Mouse (Mus musculus): ENCODE measurements around the gene Nfib.

Nfib gene

GRCm38 (mm10) chr4:82380578-82380977 lies 325.0 kb downstream of the Nfib start:
- no peak for ATAC-seq (ENCODE audit: insufficient number of reproducible peaks, low FRiP score, low TSS enrichment)

DNA sequence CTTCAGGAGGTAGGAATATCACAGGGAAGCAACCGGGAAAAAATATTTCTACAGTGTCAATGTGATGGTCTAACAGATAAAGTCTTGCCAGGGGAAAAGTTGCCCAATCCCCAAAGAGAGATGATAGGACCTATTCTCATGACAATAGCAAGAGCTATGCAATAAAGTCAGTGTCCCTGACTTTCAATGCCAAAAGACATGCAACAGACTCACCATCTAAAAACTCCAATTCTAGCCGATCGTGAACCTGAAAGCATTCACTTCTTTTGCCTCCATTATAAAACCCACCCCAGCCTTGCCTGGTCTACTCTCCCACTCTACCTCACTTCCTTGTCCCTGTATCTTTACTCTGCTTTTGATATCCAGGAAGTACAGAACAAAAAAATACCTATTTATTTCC lies 327.5 kb downstream of the Nfib start:
- no peak for ATAC-seq (ENCODE audit: insufficient number of reproducible peaks, low FRiP score, low TSS enrichment)

DNA sequence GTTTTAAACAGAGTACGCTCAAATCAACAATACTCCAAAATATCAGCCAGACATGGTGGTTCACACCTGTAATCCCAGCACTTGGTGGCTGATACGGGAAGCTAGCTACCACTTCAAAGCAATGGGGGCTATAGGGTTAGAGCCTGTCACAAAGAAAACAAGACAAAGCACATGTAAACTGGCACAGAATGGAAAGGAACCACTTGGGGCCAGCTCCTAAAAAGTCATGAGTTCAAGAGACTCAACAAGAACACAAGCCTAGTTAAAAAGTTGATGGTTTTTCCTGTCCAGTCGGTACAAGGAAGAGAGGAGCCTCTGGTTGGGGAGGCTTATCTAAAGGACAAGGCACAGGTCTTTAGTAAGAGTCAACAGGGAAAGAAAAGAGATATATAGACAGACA lies 327.9 kb downstream of the Nfib start:
- ATAC-seq (ENCODE audit: insufficient number of reproducible peaks, low FRiP score, low TSS enrichment), result no peak

DNA sequence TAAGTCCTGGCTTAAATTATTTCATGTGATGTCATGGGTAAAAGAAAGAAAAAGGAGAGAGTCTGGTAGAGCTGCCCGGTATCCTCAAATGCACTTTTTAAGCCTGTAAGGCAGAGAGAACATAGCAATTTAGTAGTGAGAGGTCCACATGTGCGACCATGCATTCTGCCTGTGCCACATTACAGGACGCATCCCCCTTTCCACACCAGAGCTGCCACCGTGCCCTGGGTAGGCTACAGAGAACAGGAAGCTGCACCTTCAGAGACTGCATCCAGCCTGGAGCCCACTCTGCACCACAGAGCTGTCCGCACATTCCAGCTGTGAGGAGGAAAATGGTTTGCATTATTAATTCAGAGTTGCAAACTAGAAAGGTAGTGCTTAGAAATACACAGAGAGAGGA lies 331.0 kb downstream of the Nfib start:
- ATAC-seq (ENCODE audit: insufficient number of reproducible peaks, low FRiP score, low TSS enrichment), result no peak

DNA sequence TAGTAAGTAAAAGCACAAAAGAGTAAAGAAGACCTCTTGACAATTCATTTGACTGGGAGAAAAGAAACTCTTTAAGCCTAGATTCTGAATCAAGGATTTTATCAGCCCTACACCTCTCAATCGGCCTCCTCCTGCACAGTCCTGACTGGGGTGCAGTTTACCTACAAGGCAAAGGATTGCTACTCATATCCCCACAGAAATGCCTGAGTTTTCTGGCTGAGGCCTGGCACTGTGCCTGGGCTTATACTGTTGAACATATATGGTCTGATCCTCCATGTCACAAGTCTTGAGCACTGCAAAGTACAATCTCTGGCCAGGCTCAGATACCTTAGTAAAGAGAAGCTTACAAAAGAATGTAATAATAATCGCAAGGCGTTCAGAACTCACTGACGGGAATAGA lies 333.3 kb downstream of the Nfib start:
- ATAC-seq (ENCODE audit: insufficient number of reproducible peaks, low FRiP score, low TSS enrichment), result no peak

DNA sequence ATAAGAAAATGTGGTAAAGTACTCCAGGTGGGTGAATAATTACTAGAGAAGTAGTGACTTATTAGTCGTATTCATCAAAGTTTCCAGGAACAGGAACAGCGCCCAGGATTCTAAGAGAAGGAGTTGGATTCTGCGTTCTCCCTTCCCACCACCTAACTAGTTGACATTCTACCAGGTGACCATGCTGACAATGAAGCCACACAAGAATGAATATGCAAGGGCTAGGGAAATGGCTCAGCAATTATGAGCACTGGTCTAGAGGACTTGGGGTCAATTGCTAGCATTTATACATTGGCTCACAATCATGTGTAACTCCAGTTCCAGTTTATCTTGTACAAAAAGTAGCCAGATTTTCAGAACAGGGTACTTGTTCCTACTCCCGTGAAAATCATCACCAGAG lies 334.1 kb downstream of the Nfib start:
- ATAC-seq (ENCODE audit: insufficient number of reproducible peaks, low FRiP score, low TSS enrichment), result no peak

- ATAC-seq (ENCODE audit: insufficient number of reproducible peaks, low FRiP score, low TSS enrichment), result no peak
These were observed 336.4 kb downstream of the Nfib start for GRCm38 (mm10) chr4:82369011-82369776.

GRCm38 (mm10) chr4:82368091-82368775 lies 337.3 kb downstream of the Nfib start:
- ATAC-seq (ENCODE audit: insufficient number of reproducible peaks, low FRiP score, low TSS enrichment), result no peak

DNA sequence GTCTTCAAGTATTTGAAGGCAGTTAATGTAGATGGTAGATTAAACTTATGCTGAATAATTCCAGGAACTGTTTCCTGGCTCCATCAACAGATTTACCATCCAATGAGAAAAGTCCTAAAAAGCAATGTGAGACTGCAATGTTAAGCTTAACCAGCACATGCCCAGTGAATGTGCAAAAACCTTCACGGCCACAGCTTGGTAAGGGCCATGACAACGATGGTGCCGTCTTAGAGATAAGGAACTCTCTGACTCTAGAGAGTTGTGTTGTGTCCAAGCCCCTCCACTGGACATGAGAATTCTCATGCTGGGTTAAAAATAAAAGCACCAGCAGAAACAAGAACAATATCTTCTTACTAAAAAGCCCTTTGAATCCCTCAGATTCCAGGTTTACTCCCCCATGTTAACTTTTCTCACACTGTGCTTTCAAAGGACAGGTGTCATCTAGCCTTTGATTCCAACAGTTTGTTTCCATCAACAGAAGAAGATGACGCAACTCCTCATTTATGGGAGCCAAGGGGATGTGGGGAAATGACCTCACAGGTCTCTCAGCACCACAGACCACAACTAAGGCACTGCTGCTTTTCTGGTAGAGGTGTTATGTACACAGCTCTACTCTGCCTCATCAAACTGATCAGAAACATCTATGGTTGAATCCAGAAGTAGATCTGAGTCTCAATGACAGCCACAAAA lies 340.7 kb downstream of the Nfib start:
- no peak for ATAC-seq (ENCODE audit: insufficient number of reproducible peaks, low FRiP score, low TSS enrichment)

DNA sequence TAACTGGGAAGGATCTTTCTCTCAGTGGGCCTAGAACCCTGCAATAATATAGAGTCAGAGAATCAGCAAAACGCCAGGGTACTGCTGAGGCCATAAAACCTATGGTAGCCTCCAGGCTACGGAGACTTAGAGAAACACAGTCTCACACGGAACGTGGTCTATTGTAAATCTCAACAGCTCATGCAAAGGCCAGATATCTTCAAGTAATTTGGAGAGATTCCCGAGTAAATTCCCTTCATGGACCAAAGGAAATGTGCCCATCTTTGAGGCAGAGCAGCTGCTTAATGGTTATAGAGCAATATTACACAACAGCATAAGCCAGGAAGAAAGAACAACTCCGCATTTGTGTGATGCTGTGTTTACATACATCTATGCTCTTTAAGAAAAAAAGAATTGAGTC lies 341.6 kb downstream of the Nfib start:
- ATAC-seq (ENCODE audit: insufficient number of reproducible peaks, low FRiP score, low TSS enrichment), result no peak

GRCm38 (mm10) chr4:82362294-82362693 lies 343.3 kb downstream of the Nfib start:
- ATAC-seq (ENCODE audit: insufficient number of reproducible peaks, low FRiP score, low TSS enrichment), result no peak

DNA sequence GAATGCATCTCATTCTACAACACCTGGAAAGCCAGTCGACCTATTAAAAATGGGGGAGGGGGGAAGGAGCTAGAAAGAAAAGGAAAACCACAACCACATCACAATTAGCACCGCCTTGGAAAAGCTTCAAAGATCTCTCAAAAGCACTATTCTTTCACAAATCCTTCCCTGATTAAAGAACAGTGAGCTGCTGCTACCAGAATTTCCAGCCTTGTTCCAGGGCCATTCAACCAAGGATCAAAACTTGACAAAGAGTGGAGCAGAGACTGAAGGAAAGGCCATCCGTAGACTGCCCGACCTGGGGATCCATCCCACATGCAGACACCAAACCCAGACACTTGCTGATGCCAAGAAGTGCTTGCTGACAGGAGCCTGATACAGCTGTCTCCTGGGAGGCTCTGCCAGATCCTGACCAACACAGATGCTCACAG lies 345.5 kb downstream of the Nfib start:
- no peak for ATAC-seq (ENCODE audit: insufficient number of reproducible peaks, low FRiP score, low TSS enrichment)

- no peak for ATAC-seq (ENCODE audit: insufficient number of reproducible peaks, low FRiP score, low TSS enrichment)
These were observed 346.4 kb downstream of the Nfib start for GRCm38 (mm10) chr4:82359110-82359509.

DNA sequence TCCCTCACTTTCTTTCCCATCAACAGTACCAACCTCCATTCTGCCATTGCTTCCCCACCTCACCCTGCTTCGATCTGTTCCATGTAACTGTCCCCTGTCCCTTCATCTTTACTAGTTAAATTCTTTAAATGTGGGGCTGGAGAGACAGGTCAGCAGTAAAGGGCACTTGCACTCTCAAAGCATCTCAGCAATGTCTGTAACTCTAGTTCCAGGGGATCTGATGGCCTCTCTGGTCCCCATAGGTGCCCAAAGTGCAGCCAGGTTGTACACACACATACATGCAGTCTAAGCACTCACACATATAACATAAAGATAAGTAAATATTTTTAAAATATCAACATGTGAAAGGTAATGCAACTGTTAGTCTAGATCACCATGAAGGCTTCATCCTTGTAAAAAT lies 356.5 kb downstream of the Nfib start:
- no peak for ATAC-seq (ENCODE audit: insufficient number of reproducible peaks, low FRiP score, low TSS enrichment)

DNA sequence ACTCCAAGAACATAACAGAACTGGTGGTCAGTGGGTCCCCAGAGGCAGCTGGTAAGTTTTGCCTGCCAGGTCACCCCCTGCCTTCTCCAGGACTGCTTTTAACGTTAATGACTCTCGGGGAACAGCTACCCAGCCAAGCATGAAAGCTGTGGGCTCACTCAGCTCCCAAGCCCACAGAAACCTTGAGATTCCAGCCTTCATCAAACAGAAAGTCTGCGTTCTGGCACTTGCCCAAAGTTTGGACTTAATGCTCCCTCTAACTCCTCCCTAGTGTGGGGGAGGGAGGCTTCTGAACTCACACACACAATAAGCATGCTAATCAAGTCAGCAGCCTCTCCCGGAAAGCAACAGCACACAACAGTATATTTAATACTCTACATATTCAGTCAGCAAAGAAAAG lies 360.8 kb downstream of the Nfib start:
- no peak for ATAC-seq (ENCODE audit: insufficient number of reproducible peaks, low FRiP score, low TSS enrichment)

- no peak for ATAC-seq (ENCODE audit: insufficient number of reproducible peaks, low FRiP score, low TSS enrichment)
These were observed 361.3 kb downstream of the Nfib start for GRCm38 (mm10) chr4:82344224-82344623.

GRCm38 (mm10) chr4:82338930-82339329 lies 366.6 kb downstream of the Nfib start:
- no peak for ATAC-seq (ENCODE audit: insufficient number of reproducible peaks, low FRiP score, low TSS enrichment)

GRCm38 (mm10) chr4:82338481-82338880 lies 367.1 kb downstream of the Nfib start:
- peak; percentile 49; the same call in 1 of the 2 replicates for ATAC-seq (ENCODE audit: insufficient number of reproducible peaks, low FRiP score, low TSS enrichment)

- no peak for ATAC-seq (ENCODE audit: insufficient number of reproducible peaks, low FRiP score, low TSS enrichment)
These were observed 368.6 kb downstream of the Nfib start for GRCm38 (mm10) chr4:82336951-82337381.

DNA sequence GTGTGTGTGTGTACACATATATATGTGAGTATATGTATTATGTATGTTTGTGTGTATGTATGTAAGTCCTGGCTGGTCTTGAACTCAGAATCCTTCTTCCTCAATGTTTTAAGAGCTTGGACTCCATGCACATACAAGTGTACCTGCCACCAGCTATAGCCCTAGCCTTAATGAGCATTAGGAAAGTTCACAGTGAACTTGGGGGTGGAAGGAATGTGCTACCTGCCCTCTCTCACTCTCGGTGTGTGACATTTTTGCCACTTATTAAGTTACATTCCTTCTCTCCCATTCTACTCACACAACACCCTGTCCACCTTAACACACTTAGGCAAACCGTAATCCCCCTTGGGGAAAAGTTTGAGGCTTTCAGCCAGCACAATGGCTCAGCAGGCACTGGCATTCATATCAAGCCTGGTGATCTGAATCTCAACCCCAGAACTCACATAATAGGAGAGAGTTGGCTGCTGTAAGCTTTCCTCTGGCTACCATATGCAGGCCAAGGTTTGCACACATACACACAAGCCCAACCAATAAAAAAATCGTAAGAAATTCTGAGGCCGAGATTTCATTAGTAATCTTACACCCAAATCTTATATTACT lies 370.2 kb downstream of the Nfib start:
- ATAC-seq (ENCODE audit: insufficient number of reproducible peaks, low FRiP score, low TSS enrichment), result no peak

GRCm38 (mm10) chr4:82333413-82333812 lies 372.1 kb downstream of the Nfib start:
- no peak for ATAC-seq (ENCODE audit: insufficient number of reproducible peaks, low FRiP score, low TSS enrichment)

All from cerebellum, adult (tissue).